Mouse (Mus musculus): ENCODE measurements around the gene Dgcr6.

Dgcr6 gene

GRCm38 (mm10) chr16:18070798-18071197 lies 18.1 kb downstream of the Dgcr6 start:
- no peak for DNase-seq (ENCODE audit: low read depth, low spot score)

DNA sequence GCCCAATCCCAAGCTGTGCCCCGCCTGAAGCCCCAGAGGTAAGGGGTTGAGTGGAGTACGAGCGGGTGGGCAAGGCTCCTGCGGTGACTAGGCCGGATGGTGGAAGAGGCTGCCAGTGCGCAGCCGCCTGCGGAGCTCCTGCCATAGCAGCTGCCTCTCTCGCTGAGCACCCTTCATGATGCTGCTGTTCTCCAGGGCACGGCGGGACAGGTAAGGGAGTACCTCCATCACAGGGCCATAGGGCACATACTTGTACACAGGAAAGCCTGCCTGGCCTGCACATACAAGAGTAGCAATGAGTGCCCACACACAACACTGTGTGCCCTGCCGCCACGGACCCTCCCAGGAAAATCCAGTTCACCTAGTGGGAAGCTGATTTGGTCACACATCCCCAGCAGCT lies 19.4 kb downstream of the Dgcr6 start:
- DNase-seq (ENCODE audit: low read depth, low spot score), result no peak

DNA sequence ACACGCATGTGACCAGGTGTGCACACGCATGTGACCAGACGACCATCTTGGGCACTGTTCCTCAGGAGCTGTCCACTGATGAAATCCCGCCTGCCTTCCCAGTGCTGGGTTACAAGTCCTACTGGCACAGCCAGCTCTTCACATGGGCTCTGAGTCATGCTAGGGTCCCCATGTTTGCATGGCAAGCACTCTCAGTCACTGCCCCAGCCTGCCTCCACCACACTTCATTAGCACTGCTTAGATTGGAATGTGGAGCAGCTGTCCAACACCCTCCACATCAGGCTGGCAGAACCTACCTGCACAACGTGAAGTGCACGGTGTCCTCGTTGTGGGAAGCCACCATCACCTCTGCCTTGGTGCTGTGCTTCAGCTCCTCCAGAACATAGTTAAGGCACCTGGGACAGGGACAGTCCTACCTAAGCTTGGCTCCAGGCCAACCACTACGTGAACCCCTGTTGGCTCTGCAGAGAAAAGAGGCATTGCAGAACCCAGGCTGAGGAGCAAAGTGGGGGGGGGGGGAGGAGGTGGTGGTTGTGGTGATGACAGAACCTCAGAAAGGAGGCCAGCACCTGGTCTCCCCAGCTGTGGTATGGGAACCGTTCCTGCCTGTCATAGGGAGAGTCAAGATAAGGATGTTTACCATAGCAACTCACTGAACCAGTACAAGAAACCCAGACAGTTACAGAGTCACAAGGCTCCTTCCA lies 20.8 kb downstream of the Dgcr6 start:
- no peak for DNase-seq (ENCODE audit: low read depth, low spot score)

DNA sequence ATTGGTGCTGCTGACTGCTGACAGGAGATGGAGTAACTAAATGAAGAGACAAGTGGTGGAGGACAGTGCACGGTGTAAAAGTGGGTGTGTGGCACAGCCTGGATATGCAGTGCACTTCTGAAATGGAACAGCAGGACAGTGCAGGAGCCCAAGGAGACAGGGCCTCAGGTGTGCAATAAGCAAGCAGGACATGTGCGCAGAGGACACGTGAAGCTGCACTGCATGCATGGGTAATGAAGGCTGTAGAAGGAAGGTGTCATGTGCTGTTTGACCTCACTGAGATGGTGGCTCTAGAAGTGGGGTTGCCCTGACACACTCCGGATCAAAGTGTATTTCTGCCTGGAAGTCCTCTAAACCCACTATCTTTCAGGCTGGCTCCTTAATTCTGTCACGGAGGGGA lies 22.0 kb downstream of the Dgcr6 start:
- no peak for DNase-seq (ENCODE audit: low read depth, low spot score)

- DNase-seq (ENCODE audit: low read depth, low spot score), result no peak
Observed at GRCm38 (mm10) chr16:18075201-18075600, 22.5 kb downstream of the Dgcr6 start.

DNA sequence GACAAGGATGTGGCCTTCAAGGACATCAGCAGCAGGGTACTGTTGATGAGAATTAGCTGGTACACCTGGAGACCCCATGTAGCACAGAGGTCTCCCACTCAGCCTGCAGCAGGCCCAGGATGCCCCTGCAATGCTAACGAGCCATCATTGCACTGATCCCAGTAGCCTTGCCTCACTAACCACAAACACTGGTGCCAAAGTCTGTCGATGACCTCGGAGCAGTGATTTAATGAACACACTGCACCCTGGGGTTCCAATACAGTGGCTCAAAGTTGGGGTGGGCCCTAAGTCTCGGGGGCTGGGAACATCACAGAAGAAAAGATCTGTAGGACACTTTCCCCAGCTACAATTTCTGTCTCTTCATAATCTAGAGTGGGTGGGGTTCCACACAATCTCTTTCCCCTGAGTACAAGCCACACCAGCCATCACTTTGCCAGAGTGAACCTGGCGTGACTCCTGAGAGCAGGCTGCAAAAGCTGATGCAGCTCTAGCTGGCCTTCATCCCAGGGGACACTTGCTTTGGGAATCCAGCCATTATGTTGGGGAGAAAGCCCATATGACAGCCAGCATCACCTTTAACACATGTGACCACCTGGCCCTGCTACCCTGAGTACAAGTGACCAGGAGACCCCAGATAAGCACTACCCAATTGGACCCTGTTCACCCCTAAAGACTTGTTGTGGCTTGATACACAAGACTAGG lies 25.8 kb downstream of the Dgcr6 start:
- no peak for DNase-seq (ENCODE audit: low read depth, low spot score)

DNA sequence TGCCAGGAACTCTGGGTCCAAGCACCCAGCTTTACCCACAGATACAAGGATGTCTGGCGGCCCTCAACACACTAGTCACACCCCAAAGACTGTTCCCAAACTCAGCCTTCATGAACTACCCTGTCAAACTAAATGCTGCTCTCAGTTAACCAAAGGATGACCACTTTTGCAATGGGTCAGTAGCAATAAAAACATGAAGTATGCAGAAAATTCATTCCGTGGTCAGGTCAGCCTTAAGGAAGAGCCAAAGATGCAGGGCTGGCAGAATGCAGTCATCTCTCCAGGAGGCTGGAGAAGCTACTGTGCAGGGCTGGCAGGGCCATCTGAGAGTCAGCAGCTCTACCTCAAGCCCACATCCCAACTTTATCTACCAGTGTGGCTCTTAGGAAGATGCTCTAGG lies 26.6 kb downstream of the Dgcr6 start:
- no peak for DNase-seq (ENCODE audit: low read depth, low spot score)

- DNase-seq (ENCODE audit: low read depth, low spot score), result no peak
Observed at GRCm38 (mm10) chr16:18080171-18080570, 27.5 kb downstream of the Dgcr6 start.

DNA sequence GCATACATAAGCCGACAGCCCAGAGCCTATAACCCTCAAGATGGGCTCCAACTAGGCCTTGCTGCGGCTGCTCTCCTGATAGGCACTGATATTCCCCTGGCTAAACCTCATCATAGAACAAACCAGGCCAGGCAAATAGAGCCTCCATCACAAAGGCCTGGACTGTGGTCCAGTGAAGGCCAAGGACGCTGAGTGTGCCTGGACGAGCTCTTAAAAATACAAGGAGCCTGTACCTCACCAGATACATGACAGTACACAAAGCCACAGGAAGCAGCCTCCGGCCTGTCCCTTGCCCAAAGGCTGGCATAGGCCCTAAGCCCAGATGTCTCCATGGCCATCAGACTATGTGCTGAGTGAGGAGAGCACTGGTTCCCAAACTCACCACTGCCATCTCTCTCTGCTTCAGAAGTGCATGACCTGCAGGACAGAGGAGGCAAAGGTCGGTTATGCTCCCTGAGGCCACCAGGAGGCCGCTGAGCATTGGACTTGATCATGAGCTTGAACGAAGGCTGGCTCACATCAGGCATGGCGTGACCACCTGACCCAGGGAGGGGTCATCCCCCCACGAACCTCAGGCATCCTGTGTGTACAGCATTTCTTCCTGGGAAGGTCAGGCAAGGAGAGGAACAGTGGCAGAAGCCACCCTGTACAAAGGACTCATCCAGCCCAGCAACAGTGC lies 28.6 kb downstream of the Dgcr6 start:
- no peak for DNase-seq (ENCODE audit: low read depth, low spot score)

DNA sequence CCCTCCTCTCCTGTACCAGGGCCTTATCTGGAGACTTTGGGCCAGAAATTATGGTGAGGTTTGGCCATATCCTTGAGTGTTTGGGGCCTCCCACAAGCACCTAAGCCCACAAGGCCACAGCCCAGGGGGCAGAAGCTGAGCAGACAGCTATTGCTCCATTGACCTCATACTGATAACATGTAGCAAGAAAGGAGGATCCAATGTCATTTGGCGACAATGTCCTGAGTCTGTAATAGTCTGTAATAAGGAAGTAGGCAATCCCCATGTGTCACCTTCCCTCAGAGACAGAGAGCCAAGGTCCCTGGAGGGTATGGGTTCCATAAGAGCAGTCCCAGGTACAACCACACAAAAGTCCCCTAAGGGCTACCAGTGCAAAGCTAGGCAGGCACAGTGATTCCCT lies 29.6 kb downstream of the Dgcr6 start:
- no peak for DNase-seq (ENCODE audit: low read depth, low spot score)

DNA sequence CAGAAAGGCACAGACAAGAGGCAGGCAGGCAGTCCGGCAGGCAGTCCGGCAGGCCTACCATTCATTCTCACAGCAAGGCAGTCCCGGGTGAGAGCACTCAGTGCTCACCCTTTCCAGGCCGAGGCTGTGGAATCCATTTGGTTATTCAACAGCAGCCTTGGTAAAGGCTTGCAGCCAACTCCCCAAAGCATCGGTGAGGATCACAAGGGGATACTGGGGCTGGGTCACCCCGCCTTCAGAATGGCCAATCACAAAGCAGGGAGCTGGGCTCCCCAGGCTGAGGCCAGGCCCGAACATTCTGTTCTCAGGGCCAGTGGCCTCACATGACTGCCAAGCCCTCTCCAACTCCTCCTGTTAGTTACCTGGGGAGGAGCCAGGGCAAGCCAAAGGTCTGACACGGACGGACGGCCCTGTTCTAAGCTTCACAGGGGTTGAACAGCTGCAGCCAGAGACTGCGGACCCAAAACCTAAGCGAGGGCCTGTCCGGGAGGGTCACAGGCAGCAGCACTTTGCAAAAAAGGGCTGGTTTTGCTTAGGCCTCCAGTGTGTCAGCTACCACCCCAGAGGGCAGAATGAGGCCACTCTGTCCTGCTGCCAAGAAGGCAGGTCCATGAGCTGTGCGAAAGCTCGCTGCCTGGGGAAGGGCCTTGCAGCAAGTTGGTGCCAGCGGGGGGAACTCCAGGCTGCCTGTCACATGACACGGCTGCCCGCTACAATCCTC lies 30.7 kb downstream of the Dgcr6 start:
- no peak for DNase-seq (ENCODE audit: low read depth, low spot score)

DNA sequence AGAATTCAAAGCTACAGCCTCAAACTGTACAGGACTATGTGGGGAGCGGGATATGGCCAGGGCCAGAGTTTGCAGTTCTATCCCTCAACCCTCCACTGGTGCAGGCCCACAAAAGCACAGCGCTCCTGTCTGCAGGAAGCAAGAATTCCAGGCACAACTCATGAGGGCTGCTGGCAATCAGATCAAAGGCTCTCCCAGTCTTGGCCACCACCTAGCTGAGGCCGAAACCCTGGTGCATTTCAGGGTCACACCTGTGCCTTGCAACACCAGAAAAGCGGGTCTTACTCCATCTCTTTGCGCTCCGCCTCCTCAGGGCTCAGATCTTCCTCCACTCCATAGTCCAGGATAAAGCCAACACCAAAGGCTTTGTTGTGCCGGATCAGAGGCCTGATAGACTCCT lies 31.6 kb downstream of the Dgcr6 start:
- no peak for DNase-seq (ENCODE audit: low read depth, low spot score)

- no peak for DNase-seq (ENCODE audit: low read depth, low spot score)
Observed at GRCm38 (mm10) chr16:18087101-18087500, 34.4 kb downstream of the Dgcr6 start.

DNA sequence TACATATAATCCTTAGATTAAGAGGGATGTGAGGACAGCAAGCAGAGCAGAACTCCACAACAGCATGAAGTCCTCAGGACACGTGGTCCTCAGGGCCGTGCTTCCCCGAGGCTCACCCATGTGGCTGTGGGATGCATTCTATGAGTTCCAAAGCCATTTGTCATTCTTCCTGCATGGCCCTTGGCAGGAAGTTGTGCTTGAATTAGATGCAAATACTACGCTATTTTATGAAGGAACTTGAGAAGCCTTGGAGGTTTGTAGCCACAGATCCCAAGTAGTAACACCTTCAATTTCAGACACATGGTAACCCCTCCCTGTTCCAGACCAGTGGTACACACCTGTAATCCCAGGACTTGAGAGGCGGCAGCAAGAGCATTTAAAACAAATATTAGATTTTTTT lies 43.7 kb downstream of the Dgcr6 start:
- no peak for DNase-seq (ENCODE audit: low read depth, low spot score)

- no peak for DNase-seq (ENCODE audit: low read depth, low spot score)
Observed at GRCm38 (mm10) chr16:18102816-18103215, 50.2 kb downstream of the Dgcr6 start.

DNA sequence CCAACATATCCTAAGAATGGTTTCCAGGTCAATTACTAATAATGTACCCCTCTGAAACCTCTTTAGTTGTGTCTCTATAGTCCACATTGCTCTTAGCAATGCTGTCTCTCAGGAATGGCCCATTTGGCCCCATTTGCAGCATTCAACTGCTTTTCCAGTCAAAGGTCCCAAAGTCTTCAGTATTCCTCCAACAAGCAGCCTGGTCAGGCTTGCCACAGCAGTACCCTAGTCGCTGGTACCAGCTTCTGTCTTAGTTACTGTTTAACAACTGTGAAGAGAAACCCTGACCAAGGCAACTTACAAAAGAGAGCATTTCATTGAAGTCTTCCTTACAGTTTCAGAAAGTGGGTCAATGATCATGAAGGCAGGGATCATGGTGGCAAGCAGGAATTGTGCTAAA lies 50.7 kb downstream of the Dgcr6 start:
- DNase-seq (ENCODE audit: low read depth, low spot score), result no peak

GRCm38 (mm10) chr16:18103808-18104207 lies 51.1 kb downstream of the Dgcr6 start:
- DNase-seq (ENCODE audit: low read depth, low spot score), result no peak

DNA sequence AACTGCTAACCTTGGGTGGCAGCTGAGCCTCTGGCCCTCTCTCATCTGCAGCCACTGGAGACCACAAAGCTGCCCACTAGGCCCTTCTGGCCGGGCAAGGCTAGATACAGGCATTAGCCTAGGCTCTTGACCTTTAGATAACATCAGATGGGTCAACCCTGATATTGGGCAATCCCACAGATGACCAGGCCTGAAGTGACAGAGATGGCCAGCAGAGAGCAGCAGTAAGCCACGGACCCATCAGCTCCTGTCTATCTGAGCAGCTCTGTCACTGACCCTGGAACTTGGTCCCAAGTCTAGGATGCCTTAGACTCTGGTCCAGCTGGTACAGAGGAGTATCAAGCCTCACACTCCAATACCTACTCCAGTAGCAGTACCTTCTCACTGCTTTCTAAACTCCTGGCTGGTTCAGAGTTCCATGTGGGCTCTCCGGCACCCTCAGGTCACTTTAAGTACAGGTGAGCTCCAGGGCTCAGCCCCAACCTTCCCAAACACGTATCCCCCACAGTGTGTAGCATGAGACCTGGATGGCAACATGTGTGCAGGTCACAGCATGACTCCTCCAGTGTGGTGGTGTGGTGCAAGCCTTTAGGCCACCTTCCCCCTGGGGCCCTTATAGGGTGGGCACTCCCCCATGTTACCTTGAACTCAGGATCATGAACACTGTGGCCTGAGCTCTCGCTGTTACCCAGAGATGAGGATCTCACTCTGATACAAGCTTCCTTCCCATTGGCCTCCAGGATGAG lies 55.7 kb downstream of the Dgcr6 start:
- peak; percentile 49 for DNase-seq (ENCODE audit: low read depth, low spot score)

DNA sequence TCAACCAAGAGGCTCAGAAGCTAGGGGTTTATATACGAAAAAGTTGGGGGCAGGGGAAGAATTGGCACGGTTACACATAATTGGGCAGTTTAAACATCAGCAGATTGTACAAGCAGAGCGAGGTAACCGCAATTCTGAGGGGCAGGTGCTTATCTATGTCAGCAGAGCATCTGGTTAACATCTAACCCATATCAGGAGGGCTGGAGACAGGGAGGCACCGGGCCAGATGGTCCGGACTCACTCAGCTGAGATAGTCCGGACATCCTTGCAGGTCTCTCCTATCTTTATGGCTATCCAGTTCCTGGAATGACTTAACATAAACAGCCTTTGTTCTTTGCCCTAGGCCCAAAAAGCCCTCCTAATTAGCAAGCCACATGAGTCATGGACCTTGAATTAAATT lies 58.4 kb downstream of the Dgcr6 start:
- DNase-seq (ENCODE audit: low read depth, low spot score), result no peak

GRCm38 (mm10) chr16:18116467-18116866 lies 63.8 kb downstream of the Dgcr6 start:
- DNase-seq (ENCODE audit: low read depth, low spot score), result no peak

GRCm38 (mm10) chr16:18118285-18118684 lies 65.6 kb downstream of the Dgcr6 start:
- DNase-seq (ENCODE audit: low read depth, low spot score), result no peak
